Mouse (Mus musculus) midbrain, embryonic 10.5 days (tissue): ENCODE measurements around the gene Wdr24. TPM values are rescaled to one million over a fixed set of nuclear protein-coding genes. Genes with fewer than 3 reads are reported as not detected.

Source experiments
- DNase-seq: peaks from one replicate; pipeline ENCODE4 v3.0.0-alpha.2; 2017; ENCODE audit warnings: low spot score
- H3K27ac ChIP-seq: fragments of 300-500 bp; sonication (generic); replicated peaks from 2 replicates; pipeline ENCODE4 v1.5.1; 2016; ENCODE audit warnings: mild to moderate bottlenecking
- H3K27me3 ChIP-seq: fragments of 300-500 bp; sonication (generic); 2 replicates; pipeline ENCODE4 v1.6.1; 2016; ENCODE audit warnings: low read depth, mild to moderate bottlenecking; ENCODE audit not compliant: poor library complexity, severe bottlenecking
- H3K36me3 ChIP-seq: fragments of 300-500 bp; sonication (generic); 2 replicates; pipeline ENCODE4 v1.6.1; 2016; ENCODE audit warnings: mild to moderate bottlenecking, moderate library complexity
- H3K4me1 ChIP-seq: fragments of 300-500 bp; sonication (generic); 2 replicates; pipeline ENCODE4 v1.6.1; 2016
- H3K4me3 ChIP-seq: fragments of 300-500 bp; sonication (generic); 2 replicates; pipeline ENCODE4 v1.5.1; 2016; ENCODE audit warnings: mild to moderate bottlenecking, moderate library complexity
- H3K9me3 ChIP-seq: fragments of 300-500 bp; sonication (generic); replicated peaks from 2 replicates; pipeline ENCODE4 v1.6.1; 2016; ENCODE audit warnings: mild to moderate bottlenecking
- WGBS: fragments of 180-500 bp; shearing (Covaris S2); methylation state at CpG from one replicate; pipeline ENCODE4 v1.1.7; 2016; 5-methylcytosine and 5-hydroxymethylcytosine counted together
- polyA plus RNA-seq: library from polyadenylated mRNA; unstranded; fragments of >200 nt; fragmentation: Nextera tagmentation; extraction: Ambion mirVana; gene quantifications from 2 replicates; pipeline ENCODE4 v1.2.1, GENCODE M21; 2016

Wdr24 gene
- polyA plus RNA-seq: 31.7 and 32.2 TPM in 2 replicates

DNA sequence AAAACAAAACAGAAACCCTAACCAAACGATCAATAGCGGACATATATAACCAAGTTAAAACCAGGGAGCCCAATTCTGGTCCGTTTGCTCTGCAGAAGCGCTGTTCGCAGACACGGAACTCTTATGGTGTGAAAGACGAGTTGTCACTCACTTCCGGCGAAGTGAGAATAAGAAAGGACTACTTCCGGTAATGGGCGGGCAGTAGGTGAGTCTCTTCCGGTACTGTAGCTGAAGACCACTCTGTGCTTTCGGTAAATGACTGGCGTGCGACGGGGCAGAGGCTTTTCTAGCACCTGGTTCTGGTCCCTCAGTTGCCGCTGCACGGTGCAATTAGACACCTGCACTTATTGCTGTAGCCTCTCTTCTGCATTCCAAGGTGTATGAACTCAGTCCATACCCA, at the start of gene Wdr24:
Gene Wdr24, plus strand, starts transcription at position 176 of the 400 bp plus-strand sequence.
- Histone ChIP-seq H3K4me3 (peak within 1 kb of the TSS; percentile 89), H3K9me3 (no peaks in the 10 kb centered on the region), H3K36me3 (peaks cover 44% of the 10 kb centered on the region), H3K27me3 (peaks cover 29% of the 10 kb centered on the region), H3K27ac (peak within 1 kb of the TSS; percentile 82), H3K4me1 (peaks cover 65% of the 10 kb centered on the region)
- DNase-seq: peak; percentile 73
- WGBS: under 1% methylated on average over 18 of the region's 18 CpGs

DNA sequence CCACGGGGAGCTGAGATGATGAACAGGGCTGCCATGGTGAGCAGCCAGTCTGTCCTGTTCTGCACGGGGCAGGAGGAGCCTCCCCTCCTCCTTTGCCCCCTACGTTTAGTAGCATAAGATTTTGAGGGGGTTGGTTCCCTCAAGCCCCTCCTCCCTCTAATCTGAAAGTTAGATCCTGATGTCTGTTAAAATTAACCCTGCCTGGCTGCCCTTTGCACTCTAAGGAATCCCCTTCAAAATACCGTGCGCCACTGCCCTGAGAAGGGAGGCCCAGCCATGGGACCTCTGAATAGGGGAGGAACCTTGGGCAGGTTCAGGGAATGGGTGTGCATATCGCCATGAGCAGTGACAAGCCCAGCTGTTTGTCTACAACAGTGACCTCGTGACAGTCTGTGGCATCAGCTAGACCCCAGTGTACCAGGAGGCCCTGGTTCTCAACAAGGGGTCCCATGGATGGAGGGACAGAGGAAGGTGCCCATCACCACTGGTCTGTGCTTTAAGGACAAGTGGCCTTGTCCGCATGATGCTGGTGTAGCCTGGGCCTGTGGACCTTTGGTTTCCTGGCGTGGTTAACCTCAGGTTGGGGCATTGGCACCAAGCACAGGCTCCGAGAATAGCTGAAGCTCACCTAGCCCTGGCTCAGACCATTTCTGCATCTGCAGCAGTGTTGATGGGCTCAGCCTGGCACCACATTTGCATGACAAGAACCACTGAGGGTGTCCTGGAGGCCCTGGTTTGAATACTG, 47.9 kb upstream of the Wdr24 start:
- peaks cover 26% of the 10 kb centered on the region for H3K36me3 ChIP-seq
- H3K9me3 ChIP-seq: no peaks in the 10 kb centered on the region
- 82% methylated on average over 10 of the region's 10 CpGs for WGBS
- peaks cover 24% of the 10 kb centered on the region for H3K4me1 ChIP-seq
- 0 out of 2 replicates have a peak overlapping the region, but pooled peaks have one; percentile 81 for H3K4me3 ChIP-seq
- no peak for DNase-seq
- no peaks in the 10 kb centered on the region for H3K27me3 ChIP-seq
- H3K27ac ChIP-seq: no peak overlapping the region

DNA sequence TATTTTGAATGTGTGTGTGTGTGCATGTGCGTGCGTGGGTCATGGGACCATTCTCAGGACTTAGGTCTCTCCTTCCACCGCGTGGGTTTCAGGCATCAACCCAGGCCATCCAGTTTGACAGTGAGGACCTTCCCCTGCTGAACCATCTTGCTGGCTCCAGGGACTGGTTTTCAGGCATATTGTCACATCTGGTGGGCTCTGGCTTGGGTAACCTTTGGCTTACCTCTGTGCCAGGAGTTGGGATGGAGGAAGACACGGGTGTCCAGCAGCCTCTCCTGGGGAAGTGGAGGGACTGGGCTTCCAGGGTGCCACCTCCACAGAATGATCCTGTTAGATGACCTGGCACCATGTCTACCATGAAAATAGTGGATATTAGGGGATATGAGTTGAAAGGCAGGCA, 45.5 kb upstream of the Wdr24 start:
- H3K4me1 ChIP-seq: peaks cover 32% of the 10 kb centered on the region
- H3K36me3 ChIP-seq: peaks cover 50% of the 10 kb centered on the region
- no peak overlapping the region for H3K4me3 ChIP-seq
- DNase-seq: no peak
- no peak overlapping the region for H3K27ac ChIP-seq
- H3K9me3 ChIP-seq: no peaks in the 10 kb centered on the region
- 93% methylated on average over 5 of the region's 5 CpGs for WGBS
- H3K27me3 ChIP-seq: no peaks in the 10 kb centered on the region

- peaks cover 65% of the 10 kb centered on the region for H3K36me3 ChIP-seq
- DNase-seq: no peak
Observed at GRCm38 (mm10) chr17:25781339-25781738, 42.1 kb upstream of the Wdr24 start.

DNA sequence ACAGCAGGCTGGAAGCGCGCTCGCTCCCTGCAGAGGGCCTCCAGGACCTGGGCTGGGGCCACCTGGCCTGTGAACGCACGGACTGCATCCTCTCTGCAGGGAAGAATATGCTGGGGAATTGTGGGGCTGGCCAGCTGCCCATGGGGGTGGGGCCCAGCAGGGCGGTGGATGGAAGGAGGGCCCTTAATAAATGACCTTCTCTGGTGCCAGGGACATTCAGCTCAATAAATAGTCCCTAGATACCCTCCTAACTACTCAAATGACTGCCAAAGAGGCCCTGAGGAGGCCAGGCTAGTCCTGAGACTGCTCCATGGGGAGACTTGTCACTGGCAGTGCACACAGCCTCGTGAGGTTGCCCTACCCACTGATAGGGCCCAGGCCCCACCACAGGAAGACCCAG, 40.3 kb upstream of the Wdr24 start:
- Histone ChIP-seq H3K4me3 (peak overlapping the region; percentile 77; the same call in 1 of the 2 replicates), H3K4me1 (peaks cover 38% of the 10 kb centered on the region), H3K27ac (no peak overlapping the region), H3K36me3 (peaks cover 66% of the 10 kb centered on the region), H3K9me3 (no peaks in the 10 kb centered on the region), H3K27me3 (no peaks in the 10 kb centered on the region)
- no peak for DNase-seq
- 88% methylated on average over 7 of the region's 7 CpGs for WGBS

More at GRCm38 (mm10) chr17:25781339-25781738, 42.1 kb upstream of the Wdr24 start:
- Histone ChIP-seq H3K27ac (no peak overlapping the region), H3K4me3 (no peak overlapping the region), H3K27me3 (no peaks in the 10 kb centered on the region), H3K9me3 (no peaks in the 10 kb centered on the region), H3K4me1 (peaks cover 38% of the 10 kb centered on the region)
- WGBS: 88% methylated on average over 6 of the region's 6 CpGs

DNA sequence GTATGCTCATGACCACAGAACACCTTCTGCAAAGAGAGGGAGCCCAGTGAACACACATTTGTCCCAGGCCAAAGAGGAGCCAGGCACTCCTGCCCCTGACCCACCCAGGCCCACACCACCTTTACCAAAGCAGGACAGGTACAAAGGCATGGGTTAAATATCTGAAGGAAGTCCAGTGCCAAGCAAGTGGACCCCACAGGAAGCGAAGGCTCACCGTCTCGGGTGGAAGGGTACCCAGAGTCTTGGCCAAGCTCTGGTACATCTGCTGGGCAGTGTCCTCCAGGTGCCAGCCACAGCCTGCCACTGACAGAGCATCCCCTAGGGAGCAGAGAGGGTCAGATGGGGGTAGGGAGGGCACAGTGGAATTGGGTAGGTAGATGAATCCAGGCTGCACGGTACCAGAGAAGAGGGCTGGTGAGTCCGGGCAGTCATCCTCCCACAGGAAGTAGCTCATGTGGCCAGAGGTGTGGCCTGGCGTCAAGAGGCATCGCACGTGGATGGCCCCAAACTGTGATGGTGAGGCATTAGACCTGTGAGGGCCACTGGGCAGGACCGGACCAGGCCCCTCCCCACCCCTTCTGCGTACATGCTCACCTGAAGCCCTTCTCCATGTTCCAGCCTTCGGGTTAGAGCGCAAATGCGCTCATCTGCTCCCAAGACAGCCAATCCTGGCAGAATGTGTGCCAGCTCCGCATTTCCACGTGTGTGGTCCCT, 39.4 kb upstream of the Wdr24 start:
- Histone ChIP-seq H3K9me3 (no peaks in the 10 kb centered on the region), H3K4me1 (peaks cover 38% of the 10 kb centered on the region), H3K4me3 (peak overlapping the region; percentile 77), H3K27ac (peak overlapping the region; percentile 96), H3K36me3 (peaks cover 70% of the 10 kb centered on the region), H3K27me3 (no peaks in the 10 kb centered on the region)
- WGBS: 85% methylated on average over 15 of the region's 15 CpGs
- no peak for DNase-seq

DNA sequence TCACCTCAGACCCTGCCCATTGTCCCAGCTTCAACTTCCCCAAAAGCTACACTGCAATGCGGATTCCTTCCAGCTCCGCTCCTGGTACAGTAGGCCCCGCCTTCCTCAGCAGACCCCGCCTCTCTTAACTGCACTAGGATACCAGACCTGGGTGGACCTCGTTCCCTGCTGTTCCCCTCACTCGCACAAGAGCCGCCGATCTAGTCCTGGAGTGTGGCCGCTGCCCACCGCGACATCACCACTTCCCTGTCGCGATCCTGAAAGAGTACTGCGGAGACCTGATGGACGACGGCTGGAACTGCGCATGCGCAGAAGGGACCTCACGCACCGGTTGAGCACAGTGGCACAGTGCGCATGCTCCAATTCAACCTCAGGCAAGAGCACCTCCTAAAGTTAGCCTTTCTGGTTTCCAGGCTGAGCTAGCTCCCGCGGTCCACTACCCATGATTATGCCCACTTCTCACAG, 38.1 kb upstream of the Wdr24 start, which contains the start of gene Haghl:
Gene Haghl, minus strand, starts transcription at position 393 of the 465 bp plus-strand sequence.
- peak; percentile 98 for DNase-seq
- peaks cover 73% of the 10 kb centered on the region for H3K36me3 ChIP-seq
- peaks cover 38% of the 10 kb centered on the region for H3K4me1 ChIP-seq
- H3K4me3 ChIP-seq: peak within 1 kb of the TSS; percentile 77
- H3K27me3 ChIP-seq: no peaks in the 10 kb centered on the region
- no peaks in the 10 kb centered on the region for H3K9me3 ChIP-seq
- WGBS: under 1% methylated on average over 23 of the region's 23 CpGs
- H3K27ac ChIP-seq: peak within 1 kb of the TSS; percentile 96

- DNase-seq: no peak
- Histone ChIP-seq H3K9me3 (no peaks in the 10 kb centered on the region), H3K27ac (peak within 1 kb of the TSS; percentile 96), H3K36me3 (peaks cover 68% of the 10 kb centered on the region), H3K4me1 (peaks cover 44% of the 10 kb centered on the region), H3K4me3 (peak within 1 kb of the TSS; percentile 77), H3K27me3 (no peaks in the 10 kb centered on the region)
- WGBS: 85% methylated on average over 3 of the region's 3 CpGs
Observed at GRCm38 (mm10) chr17:25786280-25786679, 37.1 kb upstream of the Wdr24 start, which contains the start of gene Ccdc78. Gene Ccdc78 (plus strand): TSS chr17:25786580.

- no peaks in the 10 kb centered on the region for H3K27me3 ChIP-seq
- H3K27ac ChIP-seq: no peak overlapping the region
- H3K4me3 ChIP-seq: no peak overlapping the region
- H3K9me3 ChIP-seq: no peaks in the 10 kb centered on the region
- no peak for DNase-seq
- H3K36me3 ChIP-seq: peaks cover 61% of the 10 kb centered on the region
- peaks cover 49% of the 10 kb centered on the region for H3K4me1 ChIP-seq
- WGBS: 93% methylated on average over 9 of the region's 9 CpGs
Observed at GRCm38 (mm10) chr17:25786781-25787504, 36.5 kb upstream of the Wdr24 start.

- Histone ChIP-seq H3K4me3 (peak overlapping the region; percentile 85), H3K9me3 (no peaks in the 10 kb centered on the region), H3K27me3 (no peaks in the 10 kb centered on the region), H3K4me1 (peaks cover 61% of the 10 kb centered on the region), H3K36me3 (peaks cover 60% of the 10 kb centered on the region), H3K27ac (peak overlapping the region; percentile 96)
- peak; percentile 43 for DNase-seq
- 36% methylated on average over 19 of the region's 19 CpGs for WGBS
Observed at GRCm38 (mm10) chr17:25791320-25791842, 32.0 kb upstream of the Wdr24 start.

DNA sequence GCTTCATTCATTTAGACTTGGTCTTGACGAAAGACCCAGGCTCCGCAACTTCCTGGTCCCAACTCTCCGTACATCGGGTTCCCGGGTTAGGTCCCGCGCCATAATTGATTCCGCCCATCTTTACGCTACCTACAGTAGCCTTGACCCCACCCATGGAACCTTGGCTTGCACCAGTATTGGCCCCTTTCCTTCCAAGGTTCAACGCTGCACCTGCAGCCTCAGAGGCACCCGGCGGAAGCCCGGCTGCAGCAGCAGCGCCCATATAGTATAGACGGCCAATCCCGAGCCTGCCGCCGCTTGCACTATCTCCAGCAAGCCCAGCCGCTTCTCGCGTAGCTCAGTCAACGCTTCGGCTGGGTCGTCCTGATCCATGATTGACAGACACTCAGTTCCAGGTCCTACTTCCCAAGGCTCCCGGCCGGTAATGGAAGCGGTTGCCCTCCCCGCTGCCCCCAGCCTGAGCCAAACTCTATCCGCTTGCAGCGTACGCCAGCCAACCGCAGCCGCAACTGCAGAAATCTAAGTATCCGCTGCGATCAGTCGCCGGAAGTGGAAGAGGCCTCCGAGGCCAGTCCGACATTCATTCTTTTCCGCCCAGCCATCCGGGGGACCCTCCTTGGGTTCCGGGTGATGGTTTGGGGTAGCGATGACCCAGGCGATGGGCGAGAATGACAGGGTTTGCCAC, 31.4 kb upstream of the Wdr24 start:
- Histone ChIP-seq H3K4me3 (peak overlapping the region; percentile 85), H3K36me3 (peaks cover 57% of the 10 kb centered on the region), H3K27ac (peak overlapping the region; percentile 96), H3K9me3 (no peaks in the 10 kb centered on the region), H3K27me3 (no peaks in the 10 kb centered on the region), H3K4me1 (peaks cover 63% of the 10 kb centered on the region)
- DNase-seq: peak; percentile 86
- under 1% methylated on average over 45 of the region's 45 CpGs for WGBS
